In genomic region chr9:46476516-46476915, GRCm38 (mm10) we compare ENCODE assay signal across 18 mouse cellular contexts.
DNase-seq lines count a peak whose midpoint lies in the region; ATAC-seq and TF ChIP-seq lines count a peak whose summit lies in the region.
"Had no signal": no experiment of that assay in that cellular context is flagged by ENCODE, and none has a peak within 500 bp of the region (broad histone marks: within the 10 kb centered on the region; RNA-seq: fewer than 3 reads in every experiment).

No protein-coding gene starts in this region.

- H3K4me3 ChIP-seq in hindbrain, embryonic 10.5 days = no peak overlapping the region
- H3K4me3 ChIP-seq in hindbrain, embryonic 16.5 days (ENCODE audit: low read length) = no peak overlapping the region
- H3K4me3 ChIP-seq in midbrain, embryonic 10.5 days = no peak overlapping the region
- no peak overlapping the region for H3K4me3 ChIP-seq in midbrain, embryonic 11.5 days (ENCODE audit: low read depth, low read length)
- H3K4me3 ChIP-seq: embryonic facial prominence, embryonic 13.5 days; forebrain, embryonic 13.5 days; forebrain, embryonic 15.5 days had no signal

- no peak for TF ChIP-seq POLR2A in brain, embryonic 14.5 days (IDR thresholded peaks at IDR 0.05; ENCODE audit: borderline replicate concordance, extremely low read depth, insufficient read depth, insufficient read length, poor library complexity, severe bottlenecking)

- no peak for ATAC-seq in hindbrain, embryonic 16.5 days
- no peak for ATAC-seq in midbrain, embryonic 11.5 days (ENCODE audit: low FRiP score)
- ATAC-seq: forebrain, embryonic 13.5 days; forebrain, embryonic 15.5 days; forebrain, postnatal 0 days had no signal

- H3K36me3 ChIP-seq in hindbrain, embryonic 10.5 days = no peaks in the 10 kb centered on the region
- no peaks in the 10 kb centered on the region for H3K36me3 ChIP-seq in hindbrain, embryonic 16.5 days (ENCODE audit: control insufficient read depth, insufficient read depth, low read length)
- no peaks in the 10 kb centered on the region for H3K36me3 ChIP-seq in midbrain, embryonic 10.5 days
- no peaks in the 10 kb centered on the region for H3K36me3 ChIP-seq in midbrain, embryonic 11.5 days (ENCODE audit: control insufficient read depth, insufficient read depth, low read length)
- H3K36me3 ChIP-seq: embryonic facial prominence, embryonic 13.5 days; forebrain, embryonic 15.5 days had no signal

- WGBS in hindbrain, embryonic 10.5 days = 47% methylated on average over 5 of the region's 5 CpGs
- WGBS in hindbrain, embryonic 16.5 days = 48% methylated on average over 5 of the region's 5 CpGs
- 68% methylated on average over 5 of the region's 5 CpGs for WGBS in midbrain, embryonic 10.5 days
- WGBS in midbrain, embryonic 11.5 days = 59% methylated on average over 5 of the region's 5 CpGs

- no peak overlapping the region for H3K4me2 ChIP-seq in hindbrain, embryonic 16.5 days (ENCODE audit: low read length)
- no peak overlapping the region for H3K4me2 ChIP-seq in midbrain, embryonic 11.5 days
- H3K4me2 ChIP-seq: embryonic facial prominence, embryonic 13.5 days; forebrain, embryonic 13.5 days; forebrain, embryonic 15.5 days had no signal

- TF ChIP-seq CTCF in brain, embryonic 14.5 days (IDR thresholded peaks at IDR 0.05; ENCODE audit: borderline replicate concordance, extremely low read depth, insufficient read depth, insufficient read length) = no peak

- peak overlapping the region; percentile 59; the same call in 1 of the 2 replicates for H3K27ac ChIP-seq in hindbrain, embryonic 10.5 days
- H3K27ac ChIP-seq in hindbrain, embryonic 16.5 days (ENCODE audit: low read depth, low read length) = no peak overlapping the region
- H3K27ac ChIP-seq in midbrain, embryonic 10.5 days (replicated peaks) = peak overlapping the region; percentile 30; the same call in 1 of the 2 replicates
- no peak overlapping the region for H3K27ac ChIP-seq in midbrain, embryonic 11.5 days (ENCODE audit: low read depth, low read length)
- H3K27ac ChIP-seq: embryonic facial prominence, embryonic 13.5 days; forebrain, embryonic 13.5 days; forebrain, embryonic 15.5 days had no signal

- no peak overlapping the region for H3K9ac ChIP-seq in hindbrain, embryonic 16.5 days (ENCODE audit: low read depth, low read length)
- H3K9ac ChIP-seq in midbrain, embryonic 11.5 days (ENCODE audit: low read length) = no peak overlapping the region
- H3K9ac ChIP-seq: embryonic facial prominence, embryonic 13.5 days; forebrain, embryonic 13.5 days; forebrain, embryonic 15.5 days; forebrain, postnatal 0 days had no signal

- no peak for DNase-seq in hindbrain, embryonic 10.5 days (ENCODE audit: low spot score)
- DNase-seq in midbrain, embryonic 10.5 days (ENCODE audit: low spot score) = no peak
- no peak for DNase-seq in midbrain, embryonic 11.5 days (ENCODE audit: low spot score, missing footprints)
- DNase-seq in brain, embryonic 14.5 days (ENCODE audit: low read depth) = peak; percentile 55
- no peak for DNase-seq in frontal cortex, postnatal 10 days (ENCODE audit: low spot score in 2 of 2)
- DNase-seq: adrenal gland, adult 2 months; adrenal gland, postnatal 10 days; adrenal gland, postnatal 25 days; cerebellum, adult 11-12 months; cerebellum, adult 2 months; cerebellum, adult 9-10 months; cerebellum, postnatal 10 days; cerebellum, postnatal 25 days; forebrain, postnatal 0 days had no signal

- H3K27me3 ChIP-seq in hindbrain, embryonic 10.5 days (ENCODE audit: insufficient read depth, poor library complexity, severe bottlenecking) = peaks cover 83% of the 10 kb centered on the region
- H3K27me3 ChIP-seq in hindbrain, embryonic 16.5 days (replicated peaks; ENCODE audit: control insufficient read depth, insufficient read depth, low read length) = no peaks in the 10 kb centered on the region
- H3K27me3 ChIP-seq in midbrain, embryonic 10.5 days (ENCODE audit: low read depth, poor library complexity, severe bottlenecking) = peaks cover 84% of the 10 kb centered on the region
- peaks cover 2% of the 10 kb centered on the region; the same call in 1 of the 2 replicates for H3K27me3 ChIP-seq in midbrain, embryonic 11.5 days (ENCODE audit: control insufficient read depth, insufficient read depth, low read length)
- H3K27me3 ChIP-seq: embryonic facial prominence, embryonic 13.5 days; forebrain, embryonic 15.5 days had no signal

- peaks cover 56% of the 10 kb centered on the region for H3K4me1 ChIP-seq in hindbrain, embryonic 10.5 days (replicated peaks)
- H3K4me1 ChIP-seq in hindbrain, embryonic 16.5 days (ENCODE audit: control insufficient read depth, insufficient read depth, low read depth, low read length) = peaks cover 11% of the 10 kb centered on the region
- H3K4me1 ChIP-seq in midbrain, embryonic 10.5 days = peaks cover 52% of the 10 kb centered on the region
- H3K4me1 ChIP-seq in midbrain, embryonic 11.5 days (ENCODE audit: control insufficient read depth, insufficient read depth, low read length) = peaks cover 25% of the 10 kb centered on the region

- no peaks in the 10 kb centered on the region for H3K9me3 ChIP-seq in hindbrain, embryonic 10.5 days
- no peaks in the 10 kb centered on the region for H3K9me3 ChIP-seq in hindbrain, embryonic 16.5 days (ENCODE audit: control insufficient read depth, low read length)
- H3K9me3 ChIP-seq in midbrain, embryonic 10.5 days (replicated peaks) = no peaks in the 10 kb centered on the region
- H3K9me3 ChIP-seq in midbrain, embryonic 11.5 days (ENCODE audit: control insufficient read depth, low read length) = no peaks in the 10 kb centered on the region
- H3K9me3 ChIP-seq: embryonic facial prominence, embryonic 13.5 days; forebrain, embryonic 13.5 days; forebrain, embryonic 15.5 days had no signal

Comparison
In these comparisons a context has a peak if more than half of its experiments do, and no peak if none do; other contexts are left out.
1. H3K27ac ChIP-seq: peak in hindbrain, embryonic 10.5 days (single experiment) and midbrain, embryonic 10.5 days (single experiment); none in hindbrain, embryonic 16.5 days (single experiment) and midbrain, embryonic 11.5 days (single experiment).